24 mouse cellular contexts compared by ENCODE assay signal in the genomic region with DNA sequence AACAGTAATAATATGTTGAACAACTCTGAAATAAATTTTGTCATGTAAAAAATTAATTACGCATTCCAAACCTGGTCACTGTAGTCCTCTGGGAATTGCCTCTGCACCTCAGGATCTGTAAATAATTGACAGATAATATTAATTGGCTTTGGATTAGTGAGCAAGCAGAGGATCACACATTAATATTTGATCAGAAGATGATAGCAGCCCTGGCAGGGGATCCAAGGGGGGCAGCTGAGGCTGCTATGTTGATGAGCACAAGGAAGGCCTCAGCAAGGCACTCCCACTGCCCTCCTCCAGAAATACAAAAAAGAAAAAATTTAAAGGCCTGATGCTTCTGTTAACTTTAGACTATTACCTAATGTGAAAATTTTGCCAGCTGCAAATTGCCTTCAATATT.
A peak's percentile ranks its signal among the peaks of the same experiment; 100 is the strongest.
DNase-seq lines count a peak whose midpoint lies in the region; ATAC-seq lines count a peak whose summit lies in the region.
"Had no signal": no experiment of that assay in that cellular context is flagged by ENCODE, and none has a peak within 500 bp of the region (broad histone marks: within the 10 kb centered on the region; RNA-seq: fewer than 3 reads in every experiment).

No protein-coding gene starts in this region.

- 0 out of 2 replicates have a peak, but pooled peaks cover 5% of the 10 kb centered on the region for H3K27me3 ChIP-seq in midbrain, embryonic 13.5 days
- H3K27me3 ChIP-seq in limb, embryonic 10.5 days (ENCODE audit: low read depth, poor library complexity, severe bottlenecking): no peaks in the 10 kb centered on the region
- H3K27me3 ChIP-seq: CH12.LX; forebrain, embryonic 15.5 days; heart, embryonic 13.5 days; limb, embryonic 12.5 days; stomach, embryonic 15.5 days had no signal

- peaks cover 28% of the 10 kb centered on the region for H3K4me1 ChIP-seq in midbrain, embryonic 13.5 days (replicated peaks)
- no peaks in the 10 kb centered on the region for H3K4me1 ChIP-seq in limb, embryonic 10.5 days
- H3K4me1 ChIP-seq: stomach, embryonic 15.5 days had no signal

- no peaks in the 10 kb centered on the region for H3K9me3 ChIP-seq in midbrain, embryonic 13.5 days
- no peaks in the 10 kb centered on the region for H3K9me3 ChIP-seq in limb, embryonic 10.5 days (replicated peaks)
- H3K9me3 ChIP-seq: forebrain, embryonic 15.5 days; heart, embryonic 13.5 days; limb, embryonic 12.5 days; stomach, embryonic 15.5 days had no signal

- ATAC-seq in midbrain, embryonic 13.5 days: peak; percentile 73; the same call in 1 of the 2 replicates
- ATAC-seq: forebrain, embryonic 15.5 days; intestine, postnatal 0 days had no signal

- DNase-seq in kidney, adult 11 months: peak; percentile 25
- no peak for DNase-seq in kidney, postnatal 4 days
- DNase-seq in kidney, postnatal 36 days: peak; percentile 10 to 27
- DNase-seq in kidney, postnatal 10 days: no peak
- DNase-seq in retina, postnatal 1 day: peak; percentile 59
- no peak for DNase-seq in limb, embryonic 10.5 days (ENCODE audit: low spot score)
- DNase-seq: adrenal gland, adult 8-10 months; cerebellum, adult 8-10 months; cerebellum, postnatal 36 days; gastrocnemius, adult 2 months; gastrocnemius, postnatal 36 days; heart, postnatal 10 days; lung, postnatal 36 days; right cerebral cortex, postnatal 25 days; thymus, postnatal 14 days had no signal

- no peaks in the 10 kb centered on the region for H3K36me3 ChIP-seq in midbrain, embryonic 13.5 days
- no peaks in the 10 kb centered on the region for H3K36me3 ChIP-seq in limb, embryonic 10.5 days
- H3K36me3 ChIP-seq: forebrain, embryonic 15.5 days; heart, embryonic 13.5 days; limb, embryonic 12.5 days; stomach, embryonic 15.5 days had no signal

- H3K27ac ChIP-seq in midbrain, embryonic 13.5 days: 0 out of 2 replicates have a peak overlapping the region, but pooled peaks have one; percentile 14
- H3K27ac ChIP-seq in limb, embryonic 10.5 days: no peak overlapping the region
- H3K27ac ChIP-seq: forebrain, embryonic 15.5 days; gastrocnemius, adult 2 months; heart, embryonic 13.5 days; hindbrain, embryonic 14.5 days; limb, embryonic 12.5 days; stomach, embryonic 15.5 days had no signal

- no peak overlapping the region for H3K4me2 ChIP-seq in midbrain, embryonic 13.5 days (replicated peaks)
- H3K4me2 ChIP-seq: forebrain, embryonic 15.5 days; heart, embryonic 13.5 days; hindbrain, embryonic 14.5 days; limb, embryonic 12.5 days; liver, embryonic 11.5 days; stomach, embryonic 15.5 days had no signal

- no peak overlapping the region for H3K4me3 ChIP-seq in midbrain, embryonic 13.5 days (replicated peaks)
- no peak overlapping the region for H3K4me3 ChIP-seq in limb, embryonic 10.5 days
- H3K4me3 ChIP-seq: forebrain, embryonic 15.5 days; gastrocnemius, adult 2 months; heart, embryonic 13.5 days; limb, embryonic 12.5 days; stomach, embryonic 15.5 days had no signal

- 72% methylated on average over 1 of the region's 1 CpGs for WGBS in midbrain, embryonic 13.5 days
- WGBS in limb, embryonic 10.5 days: 96% methylated on average over 1 of the region's 1 CpGs

- no peak overlapping the region for H3K9ac ChIP-seq in midbrain, embryonic 13.5 days (replicated peaks)
- H3K9ac ChIP-seq: forebrain, embryonic 15.5 days; heart, embryonic 13.5 days; hindbrain, embryonic 14.5 days; limb, embryonic 12.5 days; stomach, embryonic 15.5 days had no signal

Comparison
In these comparisons a context has a peak if more than half of its experiments do, and no peak if none do; other contexts are left out.
1. DNase-seq: peak in kidney, adult 11 months (single experiment), kidney, postnatal 36 days (2 of 2) and retina, postnatal 1 day (single experiment); none in kidney, postnatal 4 days (0 of 2), kidney, postnatal 10 days (single experiment) and limb, embryonic 10.5 days (single experiment).